Mouse (Mus musculus) brown adipose tissue, adult 24 weeks (tissue): ENCODE results near the gene Mdc1. TPM values are rescaled to one million over a fixed set of nuclear protein-coding genes. Genes with fewer than 3 reads are reported as not detected.
"Not testable (repeated sequence)": the region's sequence is repeated elsewhere in the genome, so short reads cannot be mapped to it uniquely, and the experiment has no call there.

Experiments
- H3K27ac ChIP-seq: fragments of 200-500 bp; replicated peaks from 2 replicates; pipeline ENCODE4 v1.5.1; 2012; ENCODE audit warnings: low read depth, mild to moderate bottlenecking, low read length
- H3K4me1 ChIP-seq: fragments of 200-500 bp; 2 replicates; pipeline ENCODE4 v1.6.1; 2012; ENCODE audit warnings: low read length, mixed read lengths; ENCODE audit not compliant: control insufficient read depth, insufficient read depth, insufficient read length
- H3K4me3 ChIP-seq: fragments of 200-500 bp; 2 replicates; pipeline ENCODE4 v1.5.1; 2012; ENCODE audit warnings: low read depth, mild to moderate bottlenecking, low read length, moderate library complexity; ENCODE audit not compliant: insufficient read depth
- polyA plus RNA-seq: library from polyadenylated mRNA; stranded (reverse); fragments of >200 nt; gene quantifications from 2 replicates; pipeline ENCODE4 v1.2.4, GENCODE M21; 2012; ENCODE audit not compliant: missing spikeins, insufficient read depth, insufficient read length

Mdc1 gene
- polyA plus RNA-seq, 1 experiment = 3.3 TPM

DNA sequence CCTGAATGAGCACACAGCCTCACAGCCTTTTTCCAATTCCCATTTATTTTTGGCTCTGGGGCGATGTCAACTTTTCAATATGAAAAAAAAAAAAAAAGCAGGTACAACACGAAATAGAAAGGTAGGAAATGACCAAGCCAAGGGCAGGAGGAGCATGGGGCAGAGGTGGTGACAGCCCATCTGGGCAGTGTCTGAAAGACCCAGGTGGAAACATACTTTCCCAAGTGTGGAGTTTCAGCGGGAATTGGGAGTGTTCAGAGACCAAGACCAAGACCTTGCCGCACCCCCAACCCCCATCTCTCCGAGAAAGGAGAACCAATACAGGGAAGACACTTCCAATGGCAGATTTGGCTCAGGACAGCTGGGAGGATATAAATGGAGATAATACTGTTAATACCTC lies 7.4 kb upstream of the Mdc1 start:
- Histone ChIP-seq H3K27ac (no peak overlapping the region), H3K4me3 (no peak overlapping the region), H3K4me1 (no peaks in the 10 kb centered on the region; the same call in 1 of the 2 replicates)

DNA sequence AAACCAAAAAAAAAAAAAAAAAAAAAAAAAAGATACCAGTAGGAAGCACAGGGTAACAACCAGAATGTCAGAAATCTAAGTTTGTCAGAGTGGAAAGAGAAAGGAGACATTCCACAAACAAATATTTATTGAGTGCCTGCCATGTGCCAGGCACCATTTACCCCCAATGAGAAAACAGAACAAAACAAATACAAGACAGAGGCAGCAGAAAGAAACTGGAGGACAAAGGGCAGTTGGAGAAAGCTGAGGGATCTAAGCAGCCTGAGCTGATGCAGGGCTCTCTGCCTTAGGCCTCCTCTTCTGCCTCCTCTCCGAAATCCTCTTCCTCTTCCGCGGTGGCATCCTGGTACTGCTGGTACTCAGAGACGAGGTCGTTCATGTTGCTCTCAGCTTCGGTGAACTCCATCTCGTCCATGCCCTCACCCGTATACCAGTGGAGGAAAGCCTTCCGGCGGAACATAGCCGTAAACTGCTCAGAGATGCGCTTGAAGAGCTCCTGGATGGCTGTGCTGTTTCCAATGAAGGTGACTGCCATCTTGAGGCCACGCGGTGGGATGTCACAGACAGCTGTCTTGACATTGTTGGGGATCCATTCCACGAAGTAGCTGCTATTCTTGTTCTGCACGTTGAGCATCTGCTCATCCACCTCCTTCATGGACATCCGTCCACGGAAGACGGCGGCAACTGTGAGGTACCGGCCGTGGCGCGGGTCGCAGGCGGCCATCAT lies 6.5 kb upstream of the Mdc1 start:
- no peak overlapping the region for H3K4me3 ChIP-seq

GRCm38 (mm10) chr17:35835424-35836140 lies 5.7 kb upstream of the Mdc1 start:
- H3K27ac ChIP-seq = peak overlapping the region; percentile 75
- H3K4me3 ChIP-seq = 0 out of 2 replicates have a peak overlapping the region, but pooled peaks have one; percentile 11
- no peaks in the 10 kb centered on the region; the same call in 1 of the 2 replicates for H3K4me1 ChIP-seq

More for the DNA sequence above, 6.5 kb upstream of the Mdc1 start:
- Histone ChIP-seq H3K27ac (no peak overlapping the region), H3K4me1 (no peaks in the 10 kb centered on the region; the same call in 1 of the 2 replicates)

DNA sequence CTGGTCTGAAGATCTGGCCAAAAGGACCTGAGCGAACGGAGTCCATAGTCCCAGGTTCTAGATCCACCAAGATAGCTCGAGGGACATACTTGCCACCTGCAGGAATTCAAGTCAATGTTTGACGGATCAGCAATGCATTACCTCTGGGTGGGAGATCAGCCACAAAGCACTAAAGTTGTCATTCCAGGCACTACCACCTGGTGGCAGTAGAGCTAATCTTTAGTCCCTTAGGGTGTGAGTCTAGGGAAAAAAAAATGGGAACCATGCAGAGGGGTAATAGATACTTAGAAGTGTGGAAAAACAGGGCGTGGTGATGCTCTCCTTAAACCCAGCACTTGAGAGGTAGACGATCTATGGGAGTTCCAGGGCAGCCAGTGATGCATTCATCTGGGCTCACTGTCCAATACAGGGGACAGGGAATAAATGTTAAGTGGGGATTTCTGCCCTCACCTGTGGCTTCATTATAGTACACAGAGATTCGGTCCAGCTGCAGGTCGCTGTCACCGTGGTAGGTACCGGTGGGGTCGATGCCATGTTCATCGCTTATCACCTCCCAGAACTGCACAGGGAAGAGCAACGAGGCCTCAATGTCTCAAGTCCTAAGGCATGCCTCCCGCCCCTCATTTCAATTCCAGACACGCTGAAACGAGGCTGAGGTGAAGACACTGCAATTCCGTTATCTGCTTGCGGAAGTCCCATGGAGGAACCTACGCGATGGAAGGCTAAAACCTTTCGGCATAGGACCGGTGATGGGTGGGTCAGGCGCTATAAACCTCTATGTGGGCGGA lies 4.9 kb upstream of the Mdc1 start:
- peak overlapping the region; percentile 75 for H3K27ac ChIP-seq
- peak overlapping the region; percentile 91 for H3K4me3 ChIP-seq
- no peaks in the 10 kb centered on the region; the same call in 1 of the 2 replicates for H3K4me1 ChIP-seq

DNA sequence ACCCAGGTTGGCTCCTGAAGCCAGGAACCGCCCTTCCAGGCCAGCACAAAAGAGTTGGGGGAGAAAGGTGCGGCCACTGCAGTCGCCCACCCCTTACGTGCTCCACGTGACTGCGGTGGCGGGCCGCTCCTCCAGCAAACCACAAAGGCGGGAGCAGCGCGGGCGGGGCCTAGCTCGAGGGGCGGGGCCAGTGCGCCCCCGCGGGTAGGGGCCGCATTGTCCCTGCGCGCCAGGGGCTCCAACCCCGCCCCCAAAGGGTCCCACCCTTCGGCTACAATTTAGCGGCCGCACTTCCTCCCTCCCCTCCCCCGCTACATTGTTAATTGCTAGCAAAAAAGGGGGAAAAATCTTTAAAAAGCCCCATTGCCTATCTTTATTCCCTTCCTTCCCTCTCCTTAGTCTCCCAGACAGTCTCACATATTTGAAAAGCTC lies 4.3 kb upstream of the Mdc1 start:
- Histone ChIP-seq H3K4me1 (no peaks in the 10 kb centered on the region; the same call in 1 of the 2 replicates), H3K27ac (peak overlapping the region; percentile 88), H3K4me3 (peak overlapping the region; percentile 91)

- Histone ChIP-seq H3K27ac (peak overlapping the region; percentile 88), H3K4me1 (no peaks in the 10 kb centered on the region; the same call in 1 of the 2 replicates), H3K4me3 (peak overlapping the region; percentile 91)
Observed at GRCm38 (mm10) chr17:35837487-35837886, 3.8 kb upstream of the Mdc1 start.

- Histone ChIP-seq H3K4me3 (peak within 1 kb of the TSS; percentile 91), H3K27ac (peak within 1 kb of the TSS; percentile 88), H3K4me1 (no peaks in the 10 kb centered on the region; the same call in 1 of the 2 replicates)
Observed at GRCm38 (mm10) chr17:35838122-35838544, 3.2 kb upstream of the Mdc1 start, which contains the start of gene Tubb5. Gene Tubb5 (minus strand): TSS chr17:35838306.

DNA sequence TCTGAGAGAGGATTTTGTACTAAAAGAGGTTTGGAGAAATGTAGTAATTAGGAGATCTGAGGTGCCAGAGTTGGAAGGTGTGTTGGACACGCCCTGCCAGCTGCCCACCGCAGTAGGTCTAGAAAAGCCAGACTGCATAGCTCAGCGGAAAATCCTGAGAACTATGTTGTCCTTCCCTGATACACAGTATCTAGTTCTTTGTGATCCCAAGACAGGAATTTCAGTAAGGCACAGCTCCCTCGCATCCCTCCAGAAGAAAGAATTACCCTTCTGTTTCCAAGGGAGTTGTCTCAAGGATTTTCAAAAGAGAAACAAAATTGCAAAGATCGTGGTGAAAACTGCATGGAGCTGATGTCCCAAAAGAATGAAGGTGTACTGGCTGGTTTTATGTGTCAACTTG lies 2.7 kb upstream of the Mdc1 start:
- Histone ChIP-seq H3K27ac (0 out of 2 replicates have a peak overlapping the region, but pooled peaks have one; percentile 33), H3K4me1 (no peaks in the 10 kb centered on the region; the same call in 1 of the 2 replicates), H3K4me3 (peak overlapping the region; percentile 15; the same call in 1 of the 2 replicates)

DNA sequence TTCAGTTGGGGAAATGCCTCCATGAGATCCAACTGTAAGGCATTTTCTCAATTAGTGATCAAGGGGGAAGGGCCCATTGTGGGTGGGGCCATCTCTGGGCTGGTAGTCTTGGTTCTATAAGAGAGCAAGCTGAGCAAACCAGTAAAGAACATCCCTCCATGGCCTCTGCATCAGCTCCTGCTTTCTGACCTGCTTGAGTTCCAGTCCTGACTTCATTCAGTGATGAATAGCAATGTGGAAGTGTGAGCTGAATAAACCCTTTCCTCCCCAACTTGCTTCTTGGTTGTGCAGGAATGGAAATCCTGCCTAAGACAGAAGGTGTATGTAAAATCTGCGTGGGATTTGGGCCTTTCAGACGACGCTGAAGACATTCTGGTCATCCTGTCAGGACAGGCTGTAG lies 2.3 kb upstream of the Mdc1 start:
- not testable (repeated sequence) for H3K27ac ChIP-seq, H3K4me3 ChIP-seq, H3K4me1 ChIP-seq

GRCm38 (mm10) chr17:35840561-35840960 lies 754 bp upstream of the Mdc1 start:
- no peaks in the 10 kb centered on the region for H3K4me1 ChIP-seq
- peak overlapping the region; percentile 50 for H3K4me3 ChIP-seq
- H3K27ac ChIP-seq = 0 out of 2 replicates have a peak overlapping the region, but pooled peaks have one; percentile 67

DNA sequence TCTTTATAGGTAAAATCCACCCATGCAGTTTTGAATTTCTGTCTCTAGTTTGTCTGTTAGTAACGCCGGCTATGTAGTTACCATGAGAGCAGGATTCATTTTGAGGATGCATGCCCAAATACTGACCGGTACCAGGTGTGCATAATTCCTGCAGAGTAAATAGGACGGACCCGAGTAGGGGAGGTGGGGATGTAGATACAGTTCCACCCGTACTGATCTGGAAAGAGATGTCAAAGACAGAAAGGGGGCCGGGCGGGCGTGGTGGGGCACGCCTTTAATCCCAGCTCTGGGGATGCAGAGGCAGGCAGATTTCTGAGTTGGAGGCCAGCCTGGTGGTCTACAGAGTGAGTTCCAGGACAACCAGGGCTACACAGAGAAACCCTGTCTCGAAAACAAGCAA lies 691 bp downstream of the Mdc1 start:
- Histone ChIP-seq H3K4me3 (peak overlapping the region; percentile 71), H3K4me1 (no peaks in the 10 kb centered on the region), H3K27ac (no peak overlapping the region)

DNA sequence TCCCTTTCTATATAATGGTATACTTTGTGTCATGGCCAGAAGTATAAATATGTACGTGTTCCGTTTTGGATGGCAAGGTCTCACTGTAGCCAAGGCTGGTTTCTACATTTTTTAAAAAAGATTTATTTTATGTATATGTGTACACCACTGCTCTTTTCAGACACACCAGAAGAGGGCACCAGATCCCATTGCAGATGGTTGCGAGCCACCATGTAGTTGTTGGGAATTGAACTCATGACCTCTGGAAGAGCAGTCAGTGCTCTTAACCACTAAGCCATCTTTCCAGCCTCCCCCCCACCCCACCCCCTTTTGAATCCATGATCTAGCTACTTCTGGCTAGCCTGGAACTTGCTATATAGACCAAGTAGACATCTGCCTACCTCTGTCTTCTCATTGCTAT lies 2.2 kb downstream of the Mdc1 start:
- no peak overlapping the region for H3K27ac ChIP-seq
- H3K4me3 ChIP-seq = no peak overlapping the region
- H3K4me1 ChIP-seq = no peaks in the 10 kb centered on the region

- no peaks in the 10 kb centered on the region for H3K4me1 ChIP-seq
- H3K4me3 ChIP-seq = no peak overlapping the region
- H3K27ac ChIP-seq = no peak overlapping the region
Observed at GRCm38 (mm10) chr17:35848112-35848511, 6.8 kb downstream of the Mdc1 start.

DNA sequence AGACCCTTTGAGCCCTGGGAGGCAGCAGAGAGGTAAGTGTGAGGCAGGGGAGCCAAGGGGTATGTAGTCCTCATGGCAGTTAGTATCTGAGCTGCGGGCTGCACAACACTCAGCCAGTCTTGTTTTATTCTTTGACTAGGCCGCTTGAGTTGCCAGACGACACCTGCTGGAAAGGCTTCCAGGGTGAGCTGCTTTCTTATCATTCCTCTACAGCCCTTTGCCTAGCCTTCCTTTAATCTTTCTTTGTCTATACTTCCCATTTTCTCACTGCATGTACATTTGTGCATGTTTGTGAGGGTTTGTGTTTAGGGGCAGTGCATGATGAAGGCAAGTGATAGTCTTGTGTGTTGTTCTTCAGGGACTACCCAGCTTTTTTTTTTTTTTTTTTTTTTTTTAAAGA lies 9.7 kb downstream of the Mdc1 start:
- Histone ChIP-seq H3K27ac (no peak overlapping the region), H3K4me3 (no peak overlapping the region), H3K4me1 (no peaks in the 10 kb centered on the region)

DNA sequence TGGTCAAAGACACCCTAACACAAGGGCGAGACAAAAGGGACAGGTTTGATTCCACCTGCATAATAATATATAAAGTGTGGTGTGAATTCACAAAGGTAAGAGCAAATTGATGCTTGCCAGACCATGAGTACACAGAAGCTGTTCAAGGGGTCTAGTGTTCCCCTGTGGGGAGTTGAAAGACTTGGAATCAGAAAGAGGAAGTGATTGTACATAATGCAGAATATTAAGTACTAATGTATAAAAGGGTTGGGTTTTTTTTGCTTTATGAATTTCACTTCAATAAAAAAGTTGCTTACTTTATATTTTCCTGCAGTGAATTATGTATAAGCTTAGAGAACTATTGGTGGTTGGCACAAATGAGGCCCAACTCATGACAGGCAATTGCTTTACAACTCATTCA lies 18.1 kb downstream of the Mdc1 start:
- Histone ChIP-seq H3K4me1 (no peaks in the 10 kb centered on the region; the same call in 1 of the 2 replicates), H3K27ac (no peak overlapping the region), H3K4me3 (no peak overlapping the region)
